Mouse (Mus musculus) thymus, postnatal 0 days (tissue): Measurements from ENCODE around the gene Hoxa3. TPM values are rescaled to one million over a fixed set of nuclear protein-coding genes. Genes with fewer than 3 reads are reported as not detected.

ENCODE experiments used
- DNase-seq: peaks from one replicate; pipeline ENCODE4 v3.0.0-alpha.2; 2015; ENCODE audit warnings: low spot score
- polyA plus RNA-seq: library from polyadenylated mRNA; unstranded; fragments of >200 nt; fragmentation: Nextera tagmentation; extraction: Ambion mirVana; gene quantifications from 2 replicates; pipeline ENCODE4 v1.2.1, GENCODE M21; 2015

The Hoxa3 gene
- polyA plus RNA-seq, 1 experiment from 2014 or later: 1.1 TPM

GRCm38 (mm10) chr6:52185222-52185621, 27.9 kb downstream of the Hoxa3 start:
- DNase-seq: no peak

- DNase-seq: no peak
Measured at GRCm38 (mm10) chr6:52184668-52185067, 28.5 kb downstream of the Hoxa3 start.

GRCm38 (mm10) chr6:52183311-52184080, 29.6 kb downstream of the Hoxa3 start:
- DNase-seq: no peak

- DNase-seq: no peak
Measured at GRCm38 (mm10) chr6:52182793-52183192, 30.3 kb downstream of the Hoxa3 start.

GRCm38 (mm10) chr6:52182030-52182429, 31.1 kb downstream of the Hoxa3 start:
- DNase-seq: no peak

GRCm38 (mm10) chr6:52180726-52181125, 32.4 kb downstream of the Hoxa3 start:
- DNase-seq: no peak

GRCm38 (mm10) chr6:52180213-52180710, 32.9 kb downstream of the Hoxa3 start:
- no peak for DNase-seq

GRCm38 (mm10) chr6:52179690-52180089, 33.4 kb downstream of the Hoxa3 start:
- no peak for DNase-seq

- DNase-seq: no peak
Measured at GRCm38 (mm10) chr6:52178918-52179665, 34.0 kb downstream of the Hoxa3 start.

GRCm38 (mm10) chr6:52177806-52178205, 35.3 kb downstream of the Hoxa3 start:
- DNase-seq: no peak

GRCm38 (mm10) chr6:52177061-52177735, 35.9 kb downstream of the Hoxa3 start, which contains the start of gene 5730596B20Rik:
5730596B20Rik (plus strand) TSS chr6:52177498.
- DNase-seq: no peak

GRCm38 (mm10) chr6:52176391-52176790, 36.7 kb downstream of the Hoxa3 start:
- no peak for DNase-seq

GRCm38 (mm10) chr6:52175864-52176263, 37.3 kb downstream of the Hoxa3 start:
- DNase-seq: no peak

GRCm38 (mm10) chr6:52174968-52175751, 38.0 kb downstream of the Hoxa3 start:
- DNase-seq: no peak

- DNase-seq: no peak
Measured at GRCm38 (mm10) chr6:52173648-52174047, 39.5 kb downstream of the Hoxa3 start.

- peak; percentile 17 for DNase-seq
Measured at GRCm38 (mm10) chr6:52172501-52172900, 40.6 kb downstream of the Hoxa3 start.

GRCm38 (mm10) chr6:52171938-52172337, 41.2 kb downstream of the Hoxa3 start:
- no peak for DNase-seq

GRCm38 (mm10) chr6:52171331-52171730, 41.8 kb downstream of the Hoxa3 start:
- no peak for DNase-seq

- no peak for DNase-seq
Measured at GRCm38 (mm10) chr6:52170898-52171223, 42.3 kb downstream of the Hoxa3 start.

GRCm38 (mm10) chr6:52170166-52170897, 42.8 kb downstream of the Hoxa3 start:
- DNase-seq: no peak
